Mouse (Mus musculus): Measurements from ENCODE around the gene Ptch1. TPM values are rescaled to one million over a fixed set of nuclear protein-coding genes. Genes with fewer than 3 reads are reported as not detected.

Gene Ptch1
- polyA plus RNA-seq, 1 experiment from 2014 or later, result 28.5 TPM

- Histone ChIP-seq H3K4me1 (ENCODE audit: control insufficient read depth, insufficient read depth, low read length) (peaks cover 7% of the 10 kb centered on the region; the same call in 1 of the 2 replicates), H3K36me3 (ENCODE audit: control insufficient read depth, insufficient read depth, low read length) (no peaks in the 10 kb centered on the region), H3K27ac (ENCODE audit: low read length) (peak overlapping the region; percentile 92), H3K4me3 (replicated peaks; ENCODE audit: low read length) (peak overlapping the region; percentile 75), H3K27me3 (ENCODE audit: control insufficient read depth, insufficient read depth, low read length) (no peaks in the 10 kb centered on the region), H3K9me3 (replicated peaks; ENCODE audit: control insufficient read depth, low read length) (no peaks in the 10 kb centered on the region), H3K4me2 (ENCODE audit: low read depth, low read length) (peak overlapping the region; percentile 95), H3K9ac (ENCODE audit: low read length) (peak overlapping the region; percentile 90)
- WGBS, result under 1% methylated on average over 67 of the region's 67 CpGs
- ATAC-seq (ENCODE audit: insufficient read depth, low FRiP score), result no peak
These were observed 744 bp downstream of the Ptch1 start for GRCm38 (mm10) chr13:63572453-63573255.

- Histone ChIP-seq H3K4me1 (ENCODE audit: control insufficient read depth, insufficient read depth, low read length) (peaks cover 7% of the 10 kb centered on the region; the same call in 1 of the 2 replicates), H3K27ac (ENCODE audit: low read length) (peak overlapping the region; percentile 92), H3K9ac (ENCODE audit: low read length) (peak overlapping the region; percentile 90), H3K36me3 (ENCODE audit: control insufficient read depth, insufficient read depth, low read length) (no peaks in the 10 kb centered on the region), H3K4me3 (replicated peaks; ENCODE audit: low read length) (peak overlapping the region; percentile 75), H3K4me2 (ENCODE audit: low read depth, low read length) (peak overlapping the region; percentile 95), H3K9me3 (replicated peaks; ENCODE audit: control insufficient read depth, low read length) (no peaks in the 10 kb centered on the region), H3K27me3 (ENCODE audit: control insufficient read depth, insufficient read depth, low read length) (no peaks in the 10 kb centered on the region)
- WGBS, result 2% methylated on average over 12 of the region's 12 CpGs
- no peak for ATAC-seq (ENCODE audit: insufficient read depth, low FRiP score)
These were observed 1.3 kb downstream of the Ptch1 start for GRCm38 (mm10) chr13:63572111-63572452.

DNA sequence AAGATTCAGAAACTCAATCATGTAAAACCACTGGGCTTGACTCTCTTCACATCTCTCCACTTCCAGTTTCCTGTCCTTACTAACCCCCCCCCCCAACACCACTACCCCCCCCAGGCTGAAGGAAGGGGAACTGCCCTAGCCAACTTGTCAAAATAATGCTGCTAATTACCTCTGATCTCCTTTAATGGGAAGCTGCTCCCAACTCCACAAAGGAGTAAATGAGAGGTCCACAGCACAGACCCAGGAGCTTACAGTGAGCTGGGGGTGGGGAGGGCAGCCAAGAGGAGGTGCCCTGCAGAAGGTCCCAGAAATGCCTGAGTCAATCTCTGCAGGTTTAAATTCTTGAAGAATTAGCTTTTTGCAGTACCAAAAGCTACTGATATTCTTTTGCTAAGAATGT is 2.9 kb downstream of the Ptch1 start:
- Histone ChIP-seq H3K9ac (ENCODE audit: low read length) (peak overlapping the region; percentile 25), H3K4me1 (ENCODE audit: control insufficient read depth, insufficient read depth, low read length) (peaks cover 7% of the 10 kb centered on the region; the same call in 1 of the 2 replicates), H3K4me2 (ENCODE audit: low read depth, low read length) (peak overlapping the region; percentile 95), H3K4me3 (replicated peaks; ENCODE audit: low read length) (peak overlapping the region; percentile 75), H3K27me3 (ENCODE audit: control insufficient read depth, insufficient read depth, low read length) (no peaks in the 10 kb centered on the region), H3K9me3 (replicated peaks; ENCODE audit: control insufficient read depth, low read length) (no peaks in the 10 kb centered on the region), H3K36me3 (ENCODE audit: control insufficient read depth, insufficient read depth, low read length) (no peaks in the 10 kb centered on the region), H3K27ac (ENCODE audit: low read length) (peak overlapping the region; percentile 96)
- ATAC-seq (ENCODE audit: insufficient read depth, low FRiP score), result no peak

GRCm38 (mm10) chr13:63569396-63569756 is 4.0 kb downstream of the Ptch1 start:
- H3K9ac ChIP-seq (ENCODE audit: low read length), result peak overlapping the region; percentile 81
- H3K27ac ChIP-seq (ENCODE audit: low read length), result peak overlapping the region; percentile 96
- peak overlapping the region; percentile 75 for H3K4me3 ChIP-seq (replicated peaks; ENCODE audit: low read length)
- ATAC-seq (ENCODE audit: insufficient read depth, low FRiP score), result no peak
- H3K9me3 ChIP-seq (replicated peaks; ENCODE audit: control insufficient read depth, low read length), result no peaks in the 10 kb centered on the region
- H3K36me3 ChIP-seq (ENCODE audit: control insufficient read depth, insufficient read depth, low read length), result no peaks in the 10 kb centered on the region
- WGBS, result 34% methylated on average over 5 of the region's 5 CpGs
- peak overlapping the region; percentile 95 for H3K4me2 ChIP-seq (ENCODE audit: low read depth, low read length)
- H3K27me3 ChIP-seq (ENCODE audit: control insufficient read depth, insufficient read depth, low read length), result no peaks in the 10 kb centered on the region
- peaks cover 7% of the 10 kb centered on the region; the same call in 1 of the 2 replicates for H3K4me1 ChIP-seq (ENCODE audit: control insufficient read depth, insufficient read depth, low read length)

DNA sequence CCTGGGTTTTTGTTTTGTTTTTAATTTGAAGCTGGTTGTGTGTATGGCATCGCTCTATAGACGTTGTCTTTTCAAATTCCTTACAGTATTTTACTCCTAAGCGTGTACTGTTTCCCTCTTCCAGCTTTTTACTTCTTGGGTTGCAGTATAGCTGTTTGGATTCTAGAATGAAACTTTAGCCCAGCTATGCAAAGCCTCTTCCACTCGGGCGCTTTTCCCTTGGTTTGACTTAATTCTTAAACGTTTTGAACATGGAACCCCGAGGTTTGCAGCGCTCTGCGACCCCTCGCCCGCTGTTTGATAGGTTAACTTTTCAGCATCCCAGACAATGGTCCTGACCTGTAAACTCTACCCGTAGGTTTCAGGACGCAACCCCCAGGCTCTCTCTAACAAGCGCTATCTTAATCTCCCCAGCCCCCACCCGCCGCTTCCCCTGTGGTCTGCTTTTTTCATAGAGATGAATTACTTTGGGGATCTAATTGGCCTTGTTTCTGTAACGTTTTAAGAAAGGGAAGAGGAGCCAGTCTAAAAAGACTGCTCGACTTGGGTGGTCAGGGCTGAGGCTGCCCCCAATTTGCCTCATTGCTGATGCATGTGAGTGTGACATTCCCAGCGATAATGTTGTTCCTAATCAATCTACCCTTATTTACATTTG is 4.5 kb downstream of the Ptch1 start:
- peak overlapping the region; percentile 75 for H3K4me3 ChIP-seq (replicated peaks; ENCODE audit: low read length)
- 11% methylated on average over 19 of the region's 19 CpGs for WGBS
- peak overlapping the region; percentile 96 for H3K27ac ChIP-seq (ENCODE audit: low read length)
- no peaks in the 10 kb centered on the region for H3K27me3 ChIP-seq (ENCODE audit: control insufficient read depth, insufficient read depth, low read length)
- H3K4me2 ChIP-seq (ENCODE audit: low read depth, low read length), result peak overlapping the region; percentile 95
- H3K4me1 ChIP-seq (ENCODE audit: control insufficient read depth, insufficient read depth, low read length), result peaks cover 7% of the 10 kb centered on the region; the same call in 1 of the 2 replicates
- no peak for ATAC-seq (ENCODE audit: insufficient read depth, low FRiP score)
- H3K9me3 ChIP-seq (replicated peaks; ENCODE audit: control insufficient read depth, low read length), result no peaks in the 10 kb centered on the region
- no peaks in the 10 kb centered on the region for H3K36me3 ChIP-seq (ENCODE audit: control insufficient read depth, insufficient read depth, low read length)
- H3K9ac ChIP-seq (ENCODE audit: low read length), result peak overlapping the region; percentile 81

GRCm38 (mm10) chr13:63568306-63568705 is 5.1 kb downstream of the Ptch1 start:
- H3K4me2 ChIP-seq (ENCODE audit: low read depth, low read length), result peak overlapping the region; percentile 95
- H3K36me3 ChIP-seq (ENCODE audit: control insufficient read depth, insufficient read depth, low read length), result no peaks in the 10 kb centered on the region
- H3K9ac ChIP-seq (ENCODE audit: low read length), result peak overlapping the region; percentile 81
- no peaks in the 10 kb centered on the region for H3K27me3 ChIP-seq (ENCODE audit: control insufficient read depth, insufficient read depth, low read length)
- peak overlapping the region; percentile 96 for H3K27ac ChIP-seq (ENCODE audit: low read length)
- H3K4me3 ChIP-seq (replicated peaks; ENCODE audit: low read length), result peak overlapping the region; percentile 75
- WGBS, result 1% methylated on average over 14 of the region's 14 CpGs
- no peaks in the 10 kb centered on the region for H3K9me3 ChIP-seq (replicated peaks; ENCODE audit: control insufficient read depth, low read length)
- peaks cover 7% of the 10 kb centered on the region; the same call in 1 of the 2 replicates for H3K4me1 ChIP-seq (ENCODE audit: control insufficient read depth, insufficient read depth, low read length)
- no peak for ATAC-seq (ENCODE audit: insufficient read depth, low FRiP score)

GRCm38 (mm10) chr13:63567677-63568293 is 5.6 kb downstream of the Ptch1 start:
- H3K27ac ChIP-seq (ENCODE audit: low read length), result peak overlapping the region; percentile 96
- no peaks in the 10 kb centered on the region for H3K36me3 ChIP-seq (ENCODE audit: control insufficient read depth, insufficient read depth, low read length)
- peak overlapping the region; percentile 75 for H3K4me3 ChIP-seq (replicated peaks; ENCODE audit: low read length)
- peak overlapping the region; percentile 81 for H3K9ac ChIP-seq (ENCODE audit: low read length)
- peak overlapping the region; percentile 95 for H3K4me2 ChIP-seq (ENCODE audit: low read depth, low read length)
- under 1% methylated on average over 62 of the region's 62 CpGs for WGBS
- H3K27me3 ChIP-seq (ENCODE audit: control insufficient read depth, insufficient read depth, low read length), result no peaks in the 10 kb centered on the region
- no peaks in the 10 kb centered on the region for H3K9me3 ChIP-seq (replicated peaks; ENCODE audit: control insufficient read depth, low read length)
- peaks cover 7% of the 10 kb centered on the region; the same call in 1 of the 2 replicates for H3K4me1 ChIP-seq (ENCODE audit: control insufficient read depth, insufficient read depth, low read length)
- ATAC-seq (ENCODE audit: insufficient read depth, low FRiP score), result peak; percentile 86

GRCm38 (mm10) chr13:63566018-63567015 is 7.1 kb downstream of the Ptch1 start:
- H3K9ac ChIP-seq (ENCODE audit: low read length), result peak overlapping the region; percentile 99
- peak overlapping the region; percentile 100 for H3K27ac ChIP-seq (ENCODE audit: low read length)
- no peaks in the 10 kb centered on the region for H3K36me3 ChIP-seq (ENCODE audit: control insufficient read depth, insufficient read depth, low read length)
- ATAC-seq (ENCODE audit: insufficient read depth, low FRiP score), result peak; percentile 70
- peak overlapping the region; percentile 97 for H3K4me3 ChIP-seq (replicated peaks; ENCODE audit: low read length)
- H3K4me2 ChIP-seq (ENCODE audit: low read depth, low read length), result peak overlapping the region; percentile 95
- under 1% methylated on average over 46 of the region's 46 CpGs for WGBS
- H3K4me1 ChIP-seq (ENCODE audit: control insufficient read depth, insufficient read depth, low read length), result peaks cover 14% of the 10 kb centered on the region
- H3K9me3 ChIP-seq (replicated peaks; ENCODE audit: control insufficient read depth, low read length), result no peaks in the 10 kb centered on the region
- H3K27me3 ChIP-seq (ENCODE audit: control insufficient read depth, insufficient read depth, low read length), result no peaks in the 10 kb centered on the region
